Mouse (Mus musculus): ENCODE results near the gene Cux2. TPM values are rescaled to one million over a fixed set of nuclear protein-coding genes. Genes with fewer than 3 reads are reported as not detected.

Cux2 gene
- total and polyA plus RNA-seq, 3 experiments = 1.4 to 3.5 TPM; not detected in 1

- H3K27me3 ChIP-seq (ENCODE audit: control insufficient read depth in 1 of 2, insufficient read depth in 2 of 2, low read length in 2 of 2) = no peaks in the 10 kb centered on the region
- H3K79me2 ChIP-seq (ENCODE audit: control insufficient read depth, insufficient read depth, low read length, poor library complexity) = no peaks in the 10 kb centered on the region
- TF ChIP-seq USF1 (IDR thresholded peaks at IDR 0.05; ENCODE audit: low read depth, low read length) (no peak), MAX (IDR thresholded peaks at IDR 0.05; ENCODE audit: low read length) (no peak), TBP (IDR thresholded peaks at IDR 0.05; ENCODE audit: low read depth, low read length) (no peak), JUND (IDR thresholded peaks at IDR 0.05; ENCODE audit: low read depth, low read length) (no peak), MAFK (IDR thresholded peaks at IDR 0.05; ENCODE audit: borderline replicate concordance, low read depth, low read length) (no peak), BHLHE40 (IDR thresholded peaks at IDR 0.05; ENCODE audit: borderline replicate concordance, low read depth, low read length) (no peak), GABPA (IDR thresholded peaks at IDR 0.05; ENCODE audit: low read depth, low read length) (no peak)
These were observed 99.7 kb downstream of the Cux2 start for GRCm38 (mm10) chr5:121950175-121950574.

GRCm38 (mm10) chr5:121949050-121949443, 100.9 kb downstream of the Cux2 start:
- Histone ChIP-seq H3K9me3 (replicated peaks; ENCODE audit: insufficient read depth, low read length) (no peaks in the 10 kb centered on the region), H3K9ac (ENCODE audit: control insufficient read depth, low read depth, low read length, poor library complexity, severe bottlenecking) (no peak overlapping the region), H3K79me2 (ENCODE audit: control insufficient read depth, insufficient read depth, low read length, poor library complexity) (no peaks in the 10 kb centered on the region), H3K36me3 (ENCODE audit: control insufficient read depth in 1 of 2, insufficient read depth in 2 of 2, low read length in 2 of 2) (no peaks in the 10 kb centered on the region), H3K27ac (ENCODE audit: control insufficient read depth, low read depth, low read length) (no peak overlapping the region), H3K4me1 (ENCODE audit: control insufficient read depth in 1 of 2, insufficient read depth in 2 of 2, low read length in 2 of 2) (no peaks in the 10 kb centered on the region), H3K27me3 (ENCODE audit: control insufficient read depth in 1 of 2, insufficient read depth in 2 of 2, low read length in 2 of 2) (no peaks in the 10 kb centered on the region), H3K4me3 (ENCODE audit: control insufficient read depth in 1 of 2, insufficient read depth in 1 of 2, low read depth in 2 of 2, low read length in 2 of 2) (no peak overlapping the region)
- DNase-seq (ENCODE audit: low read depth, low spot score) = no peak
- TF ChIP-seq USF2 (IDR thresholded peaks at IDR 0.05; ENCODE audit: borderline replicate concordance in 1 of 2, insufficient read depth in 1 of 2, low read depth in 1 of 2, low read length in 2 of 2) = no peak
- no peak for TF ChIP-seq ZMIZ1 (IDR thresholded peaks at IDR 0.05; ENCODE audit: low read depth, low read length)
- no peak for TF ChIP-seq ZC3H11A (IDR thresholded peaks at IDR 0.05; ENCODE audit: low read depth, low read length)
- TF ChIP-seq NELFE (IDR thresholded peaks at IDR 0.05; ENCODE audit: low read depth, low read length) = no peak
- no peak for TF ChIP-seq USF1 (IDR thresholded peaks at IDR 0.05; ENCODE audit: low read depth, low read length)
- no peak for TF ChIP-seq CHD1 (IDR thresholded peaks at IDR 0.05; ENCODE audit: low read depth, low read length)
- TF ChIP-seq MXI1 (IDR thresholded peaks at IDR 0.05; ENCODE audit: low read depth, low read length) = no peak
- no peak for TF ChIP-seq TBP (IDR thresholded peaks at IDR 0.05; ENCODE audit: low read depth, low read length)
- TF ChIP-seq POLR2AphosphoS2 (IDR thresholded peaks at IDR 0.05; ENCODE audit: low read length) = no peak
- TF ChIP-seq KAT2A (conservative IDR thresholded peaks at IDR 0.05; ENCODE audit: low read depth, low read length) = no peak
- TF ChIP-seq MYB (IDR thresholded peaks at IDR 0.05; ENCODE audit: low read depth, low read length) = no peak

More at GRCm38 (mm10) chr5:121950175-121950574, 99.7 kb downstream of the Cux2 start:
- Histone ChIP-seq H3K4me1 (ENCODE audit: control insufficient read depth in 1 of 2, insufficient read depth in 2 of 2, low read length in 2 of 2) (no peaks in the 10 kb centered on the region), H3K9me3 (replicated peaks; ENCODE audit: insufficient read depth, low read length) (no peaks in the 10 kb centered on the region), H3K36me3 (ENCODE audit: control insufficient read depth in 1 of 2, insufficient read depth in 2 of 2, low read length in 2 of 2) (no peaks in the 10 kb centered on the region), H3K4me3 (ENCODE audit: control insufficient read depth in 1 of 2, insufficient read depth in 1 of 2, low read depth in 2 of 2, low read length in 2 of 2) (no peak overlapping the region), H3K27ac (ENCODE audit: control insufficient read depth, low read depth, low read length) (no peak overlapping the region), H3K9ac (ENCODE audit: control insufficient read depth, low read depth, low read length, poor library complexity, severe bottlenecking) (no peak overlapping the region)
- no peak for DNase-seq (ENCODE audit: low read depth, low spot score)
